In genomic region chr3:63297787-63298186, GRCm38 (mm10) we compare ENCODE assay signal across 8 mouse cellular contexts. TPM values are rescaled to one million over a fixed set of nuclear protein-coding genes. Genes with fewer than 3 reads are reported as not detected.
DNase-seq lines count a peak whose midpoint lies in the region; ATAC-seq and TF ChIP-seq lines count a peak whose summit lies in the region.

No protein-coding gene starts in this region.

- peak; percentile 78 for TF ChIP-seq CTCF in heart, adult 2 months (IDR thresholded peaks at IDR 0.05)

- H3K4me2 ChIP-seq in limb, embryonic 11.5 days (ENCODE audit: low read depth, severe bottlenecking) = no peak overlapping the region

- WGBS in heart, adult 2 months = 12% methylated on average over 6 of the region's 6 CpGs
- 7% methylated on average over 6 of the region's 6 CpGs for WGBS in limb, embryonic 11.5 days

- peak overlapping the region; percentile 47 for H3K27ac ChIP-seq in heart, adult 2 months
- H3K27ac ChIP-seq in limb, embryonic 11.5 days (replicated peaks; ENCODE audit: low read depth, low read length) = no peak overlapping the region

- TF ChIP-seq EP300 in heart, adult 2 months (IDR thresholded peaks at IDR 0.05; ENCODE audit: insufficient read depth, low read depth, low read length) = no peak

- ATAC-seq in limb, embryonic 11.5 days (ENCODE audit: insufficient number of reproducible peaks, low FRiP score, low TSS enrichment, low read depth) = no peak
- no peak for ATAC-seq in monocyte, adult 5-6 weeks (replicated peaks; ENCODE audit: insufficient number of reproducible peaks, low FRiP score, low TSS enrichment, poor library complexity, severe bottlenecking)

- H3K79me2 ChIP-seq in heart, adult 2 months (replicated peaks; ENCODE audit: control insufficient read depth, insufficient read depth, low read length) = no peaks in the 10 kb centered on the region

- H3K4me1 ChIP-seq in heart, adult 2 months (ENCODE audit: control insufficient read depth, insufficient read depth, low read length) = no peaks in the 10 kb centered on the region
- no peaks in the 10 kb centered on the region for H3K4me1 ChIP-seq in limb, embryonic 11.5 days (ENCODE audit: control insufficient read depth, insufficient read depth, low read length)

- H3K27me3 ChIP-seq in heart, adult 2 months (ENCODE audit: control insufficient read depth, insufficient read depth, low read length) = peaks cover 5% of the 10 kb centered on the region; the same call in 1 of the 2 replicates
- H3K27me3 ChIP-seq in limb, embryonic 11.5 days (ENCODE audit: control insufficient read depth, insufficient read depth, low read length) = no peaks in the 10 kb centered on the region

- intact Hi-C loops in heart, adult 2 months (cut with DNase I) = loop anchor here (5.0 kb wide), 2 partner anchors 185 to 240 kb away; partner anchors contain the start of gene Gm34302

- H3K9me3 ChIP-seq in limb, embryonic 11.5 days (ENCODE audit: control insufficient read depth, low read length) = no peaks in the 10 kb centered on the region

- peak; percentile 14 for DNase-seq in thymus, postnatal 4 days
- no peak for DNase-seq in thymus, postnatal 0 days (ENCODE audit: low spot score)
- peak; percentile 94 for DNase-seq in embryo, embryonic 10 days (ENCODE audit: low spot score)
- peak; percentile 70 to 73 for DNase-seq in heart, adult 2 months
- peak; percentile 86 for DNase-seq in kidney, adult 9 months
- DNase-seq in limb, embryonic 11.5 days (ENCODE audit: low spot score) = peak; percentile 84
- peak; percentile 13 for DNase-seq in ovary, postnatal 10 days (ENCODE audit: low spot score)

- TF ChIP-seq POLR2A in heart, adult 2 months (IDR thresholded peaks at IDR 0.05; ENCODE audit: insufficient read depth, low read depth, low read length) = no peak

- no peak overlapping the region for H3K4me3 ChIP-seq in heart, adult 2 months
- no peak overlapping the region for H3K4me3 ChIP-seq in limb, embryonic 11.5 days (ENCODE audit: low read depth, low read length)

- H3K36me3 ChIP-seq in heart, adult 2 months (ENCODE audit: control insufficient read depth, insufficient read depth, low read length) = no peaks in the 10 kb centered on the region; the same call in 1 of the 2 replicates
- no peaks in the 10 kb centered on the region for H3K36me3 ChIP-seq in limb, embryonic 11.5 days (ENCODE audit: control insufficient read depth, insufficient read depth, low read length)

- H3K9ac ChIP-seq in heart, adult 2 months (ENCODE audit: low read depth, low read length) = no peak overlapping the region
- no peak overlapping the region for H3K9ac ChIP-seq in limb, embryonic 11.5 days (ENCODE audit: low read length)

RNA-seq across cellular contexts. Expression of gene Mme, which starts 56.5 kb away (rescaled TPM):
- 2.7 and 3.0 TPM in 2 replicates for polyA plus RNA-seq in thymus, postnatal 0 days (2015; fragmentation: Nextera tagmentation; extraction: Ambion mirVana)
- total RNA-seq in heart, adult 2 months (2021) = 10 to 100 TPM; 15.4 to 16.3 TPM
- polyA plus RNA-seq in heart, adult 2 months (2012; rRNA removed) = 2.0 and 3.8 TPM in 2 replicates
- 18.2 and 18.9 TPM in 2 replicates for polyA plus RNA-seq in limb, embryonic 11.5 days (2014; fragmentation: Nextera tagmentation; extraction: Ambion mirVana)
- not detected in 3 replicates for total RNA-seq in monocyte, adult 5-6 weeks (2017)
